Mouse (Mus musculus): Measurements from ENCODE around the gene Elf3.

GRCm38 (mm10) chr1:135280646-135281045 lies 22.3 kb upstream of the Elf3 start:
- TF ChIP-seq CTCF (IDR thresholded peaks at IDR 0.05; ENCODE audit: low read depth): no peak
- no peak for TF ChIP-seq EP300 (IDR thresholded peaks at IDR 0.05; ENCODE audit: low read depth)
